Mouse (Mus musculus) olfactory bulb, adult 2 months (tissue): ENCODE results near the gene Slc24a4.

Experiments
- CTCF ChIP-seq: fragments of 200-500 bp; IDR thresholded peaks from 2 replicates; pipeline ENCODE4 v1.5.1; 2012; ENCODE audit warnings: low read depth, mild to moderate bottlenecking, low read length, moderate library complexity; ENCODE audit not compliant: insufficient read depth
- POLR2A ChIP-seq: fragments of 200-500 bp; IDR thresholded peaks from 2 replicates; pipeline ENCODE4 v1.6.1; 2012; ENCODE audit warnings: mild to moderate bottlenecking, low read depth, low read length, moderate library complexity; ENCODE audit not compliant: insufficient read depth

GRCm38 (mm10) chr12:102129508-102130030 lies 1.0 kb downstream of the Slc24a4 start:
- TF ChIP-seq CTCF (no peak), POLR2A (no peak)
